15 mouse cellular contexts compared by ENCODE assay signal in genomic region chr13:32860821-32861220, GRCm38 (mm10). TPM values are rescaled to one million over a fixed set of nuclear protein-coding genes. Genes with fewer than 3 reads are reported as not detected.
DNase-seq lines count a peak whose midpoint lies in the region.
"Had no signal": no experiment of that assay in that cellular context is flagged by ENCODE, and none has a peak within 500 bp of the region (broad histone marks: within the 10 kb centered on the region; RNA-seq: fewer than 3 reads in every experiment).

No protein-coding gene starts in this region.

- intact Hi-C loops in heart, postnatal 14 days (cut with DNase I): no loop called here

- peak; percentile 51 to 67 for DNase-seq in adrenal gland, adult (ENCODE audit: inconsistent age in 2 of 2, low spot score in 1 of 2)
- DNase-seq in adrenal gland, adult 18-20 months (ENCODE audit: low spot score in 2 of 2): no peak
- DNase-seq in gastrocnemius, adult 18-20 months (ENCODE audit: low spot score): peak; percentile 73
- DNase-seq in gastrocnemius, postnatal 10 days: no peak
- DNase-seq in heart, adult 18-20 months: peak; percentile 26 to 33
- DNase-seq in heart, postnatal 14 days: no peak
- DNase-seq in kidney, postnatal 14 days: no peak
- DNase-seq: cerebellum, adult 18-20 months; cerebellum, adult 9-11 months; cerebellum, postnatal 36 days; kidney, adult 11 months; kidney, adult 9 months had no signal

RNA-seq across cellular contexts. Expression of gene Serpinb1a, which starts 9.8 kb away (rescaled TPM):
- 100 to 1,000 TPM in 1 of 2 experiments, 1 to 10 TPM in 1; 4.3 to 134 TPM for total RNA-seq in adrenal gland, adult 18-20 months (2021)
- total RNA-seq in gastrocnemius, adult 18-20 months (2021): 1 to 10 TPM; 3.2 to 5.3 TPM
- total RNA-seq in gastrocnemius, postnatal 10 days (2021): 1 to 10 TPM; 7.0 to 9.0 TPM
- total RNA-seq in heart, adult 18-20 months (2021): 1 to 10 TPM; 2.9 to 4.7 TPM
- total RNA-seq in heart, postnatal 14 days (2021): 1 to 10 TPM; 7.4 to 8.4 TPM

RNA-seq across cellular contexts. Expression of gene Serpinb1c, which starts 37.2 kb away (rescaled TPM):
- not detected for total RNA-seq in adrenal gland, adult 18-20 months (2021)
- 1 to 10 TPM; 1.7 to 1.9 TPM for total RNA-seq in gastrocnemius, adult 18-20 months (2021)
- 1 to 10 TPM; 1.2 TPM for total RNA-seq in gastrocnemius, postnatal 10 days (2021)
- total RNA-seq in heart, adult 18-20 months (2021): 1 to 10 TPM; 1.3 to 3.5 TPM
- under 1 TPM; 0.45 to 0.95 TPM for total RNA-seq in heart, postnatal 14 days (2021)
- total RNA-seq: CH12.LX; hematopoietic stem cell, adult 5-6 weeks; hindbrain, postnatal 0 days had no signal

RNA-seq across cellular contexts. Expression of gene D930007J09Rik, which starts 58.2 kb away (rescaled TPM):
- not detected for total RNA-seq in adrenal gland, adult 18-20 months (2021)
- total RNA-seq in gastrocnemius, adult 18-20 months (2021): not detected
- total RNA-seq in gastrocnemius, postnatal 10 days (2021): not detected
- total RNA-seq in heart, adult 18-20 months (2021): not detected
- under 1 TPM in 1 of 2 experiments, not detected in 1; 0.86 TPM for total RNA-seq in heart, postnatal 14 days (2021)
- total RNA-seq: hematopoietic stem cell, adult 5-6 weeks; hindbrain, postnatal 0 days had no signal

RNA-seq across cellular contexts. Expression of gene Wrnip1, which starts 59.0 kb away (rescaled TPM):
- total RNA-seq in adrenal gland, adult 18-20 months (2021): 10 to 100 TPM; 28.0 to 54.6 TPM
- 1 to 10 TPM; 5.9 to 6.1 TPM for total RNA-seq in gastrocnemius, adult 18-20 months (2021)
- total RNA-seq in gastrocnemius, postnatal 10 days (2021): 10 to 100 TPM; 13.0 to 16.4 TPM
- total RNA-seq in heart, adult 18-20 months (2021): 10 to 100 TPM; 19.9 to 26.0 TPM
- total RNA-seq in heart, postnatal 14 days (2021): 10 to 100 TPM; 24.3 to 27.8 TPM

Comparison
In these comparisons a context has a peak if more than half of its experiments do, and no peak if none do; other contexts are left out.
1. DNase-seq: peak in adrenal gland, adult (2 of 2), gastrocnemius, adult 18-20 months (single experiment) and heart, adult 18-20 months (2 of 2); none in adrenal gland, adult 18-20 months (0 of 2), gastrocnemius, postnatal 10 days (single experiment), heart, postnatal 14 days (0 of 2) and kidney, postnatal 14 days (single experiment).